Mouse (Mus musculus) hindbrain, embryonic 10.5 days (tissue): Measurements from ENCODE around the gene Frem2. TPM values are rescaled to one million over a fixed set of nuclear protein-coding genes. Genes with fewer than 3 reads are reported as not detected.

Experiments
- DNase-seq: peaks from one replicate; pipeline ENCODE4 v3.0.0-alpha.2; 2017; ENCODE audit warnings: low spot score
- H3K27ac ChIP-seq: fragments of 300-500 bp; sonication (generic); 2 replicates; pipeline ENCODE4 v1.5.1; 2016; ENCODE audit warnings: mild to moderate bottlenecking, moderate library complexity
- H3K27me3 ChIP-seq: fragments of 300-500 bp; sonication (generic); 2 replicates; pipeline ENCODE4 v1.6.1; 2016; ENCODE audit warnings: mild to moderate bottlenecking; ENCODE audit not compliant: poor library complexity, insufficient read depth, severe bottlenecking
- H3K36me3 ChIP-seq: fragments of 300-500 bp; sonication (generic); 2 replicates; pipeline ENCODE4 v1.6.1; 2016; ENCODE audit warnings: mild to moderate bottlenecking, moderate library complexity
- H3K4me1 ChIP-seq: fragments of 300-500 bp; sonication (generic); replicated peaks from 2 replicates; pipeline ENCODE4 v1.6.1; 2016; ENCODE audit warnings: mild to moderate bottlenecking
- H3K4me3 ChIP-seq: fragments of 300-500 bp; sonication (generic); 2 replicates; pipeline ENCODE4 v1.5.1; 2016; ENCODE audit warnings: mild to moderate bottlenecking, moderate library complexity
- H3K9me3 ChIP-seq: fragments of 300-500 bp; sonication (generic); 2 replicates; pipeline ENCODE4 v1.6.1; 2016; ENCODE audit warnings: mild to moderate bottlenecking, moderate library complexity
- WGBS: fragments of 180-500 bp; shearing (Covaris S2); methylation state at CpG from one replicate; pipeline ENCODE4 v1.1.7; 2016; 5-methylcytosine and 5-hydroxymethylcytosine counted together
- polyA plus RNA-seq: library from polyadenylated mRNA; unstranded; fragments of >200 nt; fragmentation: Nextera tagmentation; extraction: Ambion mirVana; gene quantifications from 2 replicates; pipeline ENCODE4 v1.2.1, GENCODE M21; 2016

Frem2 gene
- polyA plus RNA-seq: 3.5 and 6.0 TPM in 2 replicates

DNA sequence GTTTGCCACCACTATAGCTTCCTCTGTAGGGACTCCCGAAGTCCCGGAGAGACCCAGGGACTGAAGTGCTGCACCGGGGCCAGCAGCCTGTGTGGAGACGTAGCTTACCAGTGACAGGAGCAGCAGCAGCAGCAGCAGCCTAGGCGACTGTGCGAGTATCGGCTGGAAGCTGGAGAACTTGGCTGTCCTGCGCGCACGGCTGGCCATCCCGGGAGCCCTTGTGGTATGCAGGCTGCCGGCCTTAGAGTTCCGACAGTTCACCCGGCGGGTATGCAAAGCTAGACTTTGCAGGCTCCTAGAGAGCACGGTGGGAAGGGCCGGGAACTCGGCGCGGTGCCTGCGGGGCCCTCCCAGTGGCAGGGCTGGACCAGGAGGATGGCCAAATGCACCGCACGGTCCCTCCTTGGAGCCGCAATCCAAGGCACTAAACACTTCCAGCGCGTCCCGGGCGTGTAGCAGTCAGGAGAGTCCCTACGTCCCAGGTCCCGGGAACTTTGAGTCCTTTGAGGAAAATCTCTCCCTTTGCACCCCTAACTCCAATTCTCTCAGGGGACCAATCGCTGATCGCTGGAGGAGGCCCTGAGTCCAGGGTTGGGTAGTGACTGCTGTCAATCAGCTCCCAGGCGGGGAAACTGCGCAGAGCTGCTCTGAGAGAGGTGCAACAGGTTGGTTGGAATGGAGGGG, at the start of gene Frem2:
TSS of gene Frem2 (minus strand) at position 478 of the 684 bp plus-strand sequence.
- Histone ChIP-seq H3K27me3 (peaks cover 36% of the 10 kb centered on the region), H3K36me3 (peaks cover 35% of the 10 kb centered on the region), H3K27ac (peak within 1 kb of the TSS; percentile 62), H3K9me3 (peaks cover 25% of the 10 kb centered on the region), H3K4me1 (peaks cover 27% of the 10 kb centered on the region), H3K4me3 (peak within 1 kb of the TSS; percentile 74)
- peak; percentile 84 for DNase-seq
- under 1% methylated on average over 34 of the region's 34 CpGs for WGBS

DNA sequence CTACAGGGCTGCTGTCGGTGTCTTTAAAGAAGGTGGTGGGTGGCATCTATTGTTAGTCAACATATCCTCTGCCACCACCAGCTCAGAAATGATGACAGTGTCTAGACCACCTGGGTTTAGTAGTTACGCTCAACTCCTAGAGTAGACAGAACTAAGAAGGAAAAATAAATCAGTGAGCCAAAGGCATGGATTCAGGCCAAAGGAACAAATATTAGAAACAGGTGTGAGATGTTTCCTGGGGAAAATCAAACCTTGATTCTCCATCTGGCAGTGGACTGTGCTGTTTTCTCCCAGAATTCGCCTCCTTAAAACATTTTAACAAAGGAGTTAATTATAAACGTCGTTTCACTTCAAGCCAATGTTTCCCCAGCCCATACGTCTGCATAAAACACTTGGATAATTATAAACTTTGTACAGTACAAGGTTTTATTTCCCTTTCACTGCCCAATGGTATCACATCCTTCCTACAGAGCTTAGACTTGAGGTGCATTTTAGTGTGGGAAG, 48.9 kb upstream of the Frem2 start:
- Histone ChIP-seq H3K4me3 (no peak overlapping the region), H3K27me3 (no peaks in the 10 kb centered on the region), H3K4me1 (peaks cover 15% of the 10 kb centered on the region; the same call in 1 of the 2 replicates), H3K27ac (no peak overlapping the region), H3K9me3 (no peaks in the 10 kb centered on the region), H3K36me3 (no peaks in the 10 kb centered on the region)
- DNase-seq: no peak
- WGBS: 70% methylated on average over 6 of the region's 6 CpGs

DNA sequence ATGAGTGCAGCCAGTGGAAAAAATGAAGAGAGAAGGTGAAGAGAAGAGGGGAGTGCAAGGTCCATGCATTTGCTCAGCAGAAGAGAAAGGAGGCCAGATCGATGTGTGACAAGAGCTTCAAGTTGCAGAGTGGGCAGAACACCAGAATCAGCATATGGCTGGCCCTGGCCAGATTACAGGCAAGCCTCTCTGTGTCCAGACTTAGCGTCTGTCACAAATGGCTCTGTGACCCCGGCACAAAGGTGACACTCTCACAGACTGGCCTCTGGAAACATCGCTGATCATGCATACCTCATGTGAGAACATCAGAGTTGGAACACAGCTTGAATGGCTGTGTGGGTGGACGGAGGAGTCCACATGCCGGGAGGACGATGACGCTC, 46.0 kb upstream of the Frem2 start:
- WGBS: 69% methylated on average over 8 of the region's 8 CpGs
- Histone ChIP-seq H3K4me3 (no peak overlapping the region), H3K36me3 (no peaks in the 10 kb centered on the region), H3K27me3 (no peaks in the 10 kb centered on the region), H3K9me3 (no peaks in the 10 kb centered on the region), H3K4me1 (peaks cover 15% of the 10 kb centered on the region; the same call in 1 of the 2 replicates), H3K27ac (no peak overlapping the region)
- peak; percentile 23 for DNase-seq

DNA sequence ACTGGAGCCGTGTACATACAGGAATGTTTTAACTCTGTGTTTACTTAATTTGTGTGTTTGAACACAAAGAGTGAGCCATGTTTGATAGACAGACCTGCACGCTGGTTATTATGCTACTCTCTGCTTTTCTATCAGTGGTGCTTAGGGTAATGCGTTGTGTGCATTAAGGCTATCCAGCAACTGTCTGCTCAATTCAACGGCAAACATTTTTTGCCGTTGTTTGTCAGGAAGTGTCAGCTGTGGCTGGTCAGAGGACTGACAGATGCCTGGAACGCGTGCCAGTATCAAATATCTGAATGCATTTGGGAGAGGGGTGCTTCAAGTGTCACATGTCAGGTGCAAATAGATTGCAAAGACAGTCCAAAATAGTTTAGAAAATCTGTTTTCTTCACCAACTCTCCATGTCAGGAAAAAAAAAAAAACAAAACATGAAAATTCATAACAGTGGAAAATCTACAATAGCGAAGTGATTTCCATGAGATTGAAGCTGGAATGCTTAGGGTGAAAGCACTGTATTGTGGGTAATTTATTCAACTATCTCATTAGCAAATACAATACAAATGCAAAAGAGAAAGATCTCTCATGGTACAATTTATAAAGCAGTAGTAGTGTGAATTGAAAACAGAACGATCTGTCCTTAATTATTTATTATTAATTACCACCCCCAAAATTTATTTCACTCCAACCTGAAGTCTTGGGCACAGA, 45.4 kb upstream of the Frem2 start:
- no peak for DNase-seq
- no peak overlapping the region for H3K4me3 ChIP-seq
- peak overlapping the region; percentile 35; the same call in 1 of the 2 replicates for H3K27ac ChIP-seq
- no peaks in the 10 kb centered on the region for H3K36me3 ChIP-seq
- no peaks in the 10 kb centered on the region for H3K9me3 ChIP-seq
- 63% methylated on average over 9 of the region's 9 CpGs for WGBS
- H3K4me1 ChIP-seq: peaks cover 15% of the 10 kb centered on the region; the same call in 1 of the 2 replicates
- H3K27me3 ChIP-seq: no peaks in the 10 kb centered on the region

DNA sequence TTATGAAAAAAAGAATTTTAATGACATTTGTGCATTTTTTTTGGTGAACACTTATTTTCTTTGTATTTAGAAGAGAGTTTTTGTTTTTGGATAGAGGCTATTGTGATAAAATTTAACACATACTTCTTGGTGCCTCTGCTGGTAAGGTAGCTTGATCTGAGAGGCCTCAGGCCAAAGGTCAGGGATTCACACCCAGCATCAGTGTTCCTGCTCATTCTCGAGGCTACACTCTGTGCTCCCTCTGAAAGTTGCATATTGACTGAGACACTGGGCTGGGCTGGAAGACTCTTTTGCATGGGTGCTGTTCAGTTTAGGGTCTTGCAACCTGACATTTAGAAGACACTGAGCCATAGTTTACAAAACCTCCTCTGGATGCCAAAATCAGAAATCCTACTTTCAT, 44.8 kb upstream of the Frem2 start:
- H3K27ac ChIP-seq: peak overlapping the region; percentile 35; the same call in 1 of the 2 replicates
- H3K36me3 ChIP-seq: no peaks in the 10 kb centered on the region
- H3K4me3 ChIP-seq: no peak overlapping the region
- WGBS: 36% methylated on average over 1 of the region's 1 CpGs
- H3K4me1 ChIP-seq: peaks cover 15% of the 10 kb centered on the region; the same call in 1 of the 2 replicates
- no peaks in the 10 kb centered on the region for H3K9me3 ChIP-seq
- DNase-seq: no peak
- H3K27me3 ChIP-seq: no peaks in the 10 kb centered on the region

DNA sequence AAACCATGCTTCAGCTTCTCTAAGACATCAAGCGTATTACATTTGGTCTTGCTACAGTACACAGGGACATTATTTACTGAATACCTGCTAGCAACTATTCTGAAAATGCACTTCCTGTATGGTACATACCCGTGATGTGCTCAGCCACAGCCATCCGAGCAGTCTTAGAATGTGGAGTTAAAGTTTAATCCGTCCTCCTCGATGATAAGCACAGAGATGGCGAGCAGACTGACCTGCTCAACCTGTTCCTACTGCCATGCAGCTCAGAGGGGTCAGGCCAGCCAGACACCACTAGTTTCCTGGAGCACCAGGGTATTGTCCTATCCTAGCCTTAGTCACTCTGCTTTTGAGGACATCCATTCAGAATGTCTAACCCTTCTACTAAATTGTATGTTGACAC, 30.6 kb upstream of the Frem2 start:
- Histone ChIP-seq H3K4me1 (no peaks in the 10 kb centered on the region), H3K27ac (no peak overlapping the region), H3K36me3 (no peaks in the 10 kb centered on the region), H3K4me3 (no peak overlapping the region), H3K27me3 (no peaks in the 10 kb centered on the region), H3K9me3 (no peaks in the 10 kb centered on the region)
- no peak for DNase-seq
- WGBS: 78% methylated on average over 6 of the region's 6 CpGs

DNA sequence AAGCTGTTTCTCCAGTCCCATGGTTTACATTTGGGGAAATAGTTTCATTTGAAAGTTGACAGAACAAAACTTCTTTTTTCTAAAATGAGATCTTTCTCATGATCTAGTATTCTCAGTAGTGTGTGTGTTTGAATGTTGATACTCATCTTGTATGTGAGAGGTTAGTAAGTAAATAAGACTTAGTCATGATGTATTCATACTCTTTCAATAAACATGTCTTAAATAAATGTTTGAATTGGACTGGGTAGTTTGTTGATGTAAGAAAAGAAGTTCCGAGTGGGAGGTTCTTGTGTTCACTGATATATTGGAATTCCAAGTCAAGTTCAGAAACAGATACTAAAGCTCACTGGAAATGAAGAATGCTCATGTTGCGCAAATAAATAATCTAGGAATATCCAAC, 25.1 kb upstream of the Frem2 start:
- H3K4me3 ChIP-seq: no peak overlapping the region
- no peaks in the 10 kb centered on the region for H3K36me3 ChIP-seq
- no peak overlapping the region for H3K27ac ChIP-seq
- 85% methylated on average over 2 of the region's 2 CpGs for WGBS
- no peaks in the 10 kb centered on the region for H3K9me3 ChIP-seq
- no peaks in the 10 kb centered on the region for H3K27me3 ChIP-seq
- no peak for DNase-seq
- H3K4me1 ChIP-seq: 0 out of 2 replicates have a peak, but pooled peaks cover 4% of the 10 kb centered on the region

DNA sequence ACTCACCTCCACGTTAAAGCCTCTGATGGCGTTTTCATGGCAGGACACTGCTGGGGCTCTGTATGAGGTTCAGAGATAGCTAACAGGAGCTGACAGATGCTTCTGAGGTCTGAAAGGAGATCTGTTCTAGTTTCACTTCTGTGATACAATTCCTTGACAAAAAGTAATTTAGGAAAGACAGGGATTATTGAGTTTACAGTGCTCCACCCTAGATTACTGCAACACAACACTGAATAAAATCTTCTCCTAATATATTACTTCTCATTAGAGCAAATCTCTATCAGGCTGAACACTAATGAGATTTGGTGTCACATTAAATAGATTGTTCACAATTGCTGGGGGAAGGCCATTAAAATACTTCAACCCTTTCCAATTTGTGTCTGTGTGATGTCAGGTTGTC, 23.7 kb upstream of the Frem2 start:
- Histone ChIP-seq H3K36me3 (no peaks in the 10 kb centered on the region), H3K27ac (no peak overlapping the region), H3K27me3 (no peaks in the 10 kb centered on the region), H3K4me1 (0 out of 2 replicates have a peak, but pooled peaks cover 4% of the 10 kb centered on the region), H3K4me3 (no peak overlapping the region), H3K9me3 (no peaks in the 10 kb centered on the region)
- DNase-seq: no peak
- 57% methylated on average over 2 of the region's 2 CpGs for WGBS

DNA sequence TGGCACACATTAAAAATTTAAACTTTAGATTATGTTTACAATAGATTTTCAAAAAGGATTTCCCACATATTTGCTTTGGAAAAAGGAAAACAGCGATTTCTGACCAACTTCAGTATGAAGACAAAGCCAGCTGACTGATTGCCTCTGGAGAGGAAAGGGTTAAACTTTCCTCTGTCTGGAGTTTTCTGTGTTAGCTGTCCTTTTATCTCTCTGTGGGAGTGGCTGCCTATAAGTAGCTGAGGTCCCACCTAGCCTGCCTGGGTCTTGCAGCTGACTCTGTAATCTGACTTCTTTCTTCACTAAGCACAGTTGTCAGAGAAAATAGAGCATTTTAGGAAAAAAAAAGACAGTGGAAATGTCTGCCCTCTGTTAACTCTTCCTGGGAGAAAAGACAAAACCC, 17.1 kb upstream of the Frem2 start:
- H3K27ac ChIP-seq: peak overlapping the region; percentile 53; the same call in 1 of the 2 replicates
- WGBS: 50% methylated on average over 1 of the region's 1 CpGs
- no peaks in the 10 kb centered on the region for H3K9me3 ChIP-seq
- H3K4me3 ChIP-seq: no peak overlapping the region
- H3K27me3 ChIP-seq: no peaks in the 10 kb centered on the region
- peaks cover 7% of the 10 kb centered on the region for H3K4me1 ChIP-seq
- no peak for DNase-seq
- H3K36me3 ChIP-seq: no peaks in the 10 kb centered on the region

DNA sequence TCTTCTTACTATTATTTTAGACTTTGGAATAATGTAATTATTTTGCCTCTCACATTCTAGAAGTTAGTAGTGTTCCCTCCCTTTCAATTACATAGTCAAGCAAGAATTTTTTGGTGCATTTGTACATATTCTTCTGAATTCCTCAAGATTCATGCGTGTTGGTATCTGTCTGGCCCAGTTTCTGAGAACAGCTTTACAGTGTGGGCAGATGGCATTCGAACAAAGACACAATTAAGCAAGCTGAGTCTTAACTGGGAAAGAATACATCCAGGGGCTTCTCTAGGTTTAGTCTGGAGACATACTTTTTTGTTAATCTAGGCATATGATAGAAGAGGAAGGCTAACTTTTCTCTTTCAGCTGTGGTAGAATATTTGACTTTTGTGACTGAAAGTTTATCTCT, 12.6 kb upstream of the Frem2 start:
- H3K4me1 ChIP-seq: peaks cover 7% of the 10 kb centered on the region
- 85% methylated on average over 2 of the region's 2 CpGs for WGBS
- no peaks in the 10 kb centered on the region for H3K27me3 ChIP-seq
- no peaks in the 10 kb centered on the region for H3K36me3 ChIP-seq
- no peak for DNase-seq
- no peaks in the 10 kb centered on the region for H3K9me3 ChIP-seq
- no peak overlapping the region for H3K4me3 ChIP-seq
- H3K27ac ChIP-seq: no peak overlapping the region

DNA sequence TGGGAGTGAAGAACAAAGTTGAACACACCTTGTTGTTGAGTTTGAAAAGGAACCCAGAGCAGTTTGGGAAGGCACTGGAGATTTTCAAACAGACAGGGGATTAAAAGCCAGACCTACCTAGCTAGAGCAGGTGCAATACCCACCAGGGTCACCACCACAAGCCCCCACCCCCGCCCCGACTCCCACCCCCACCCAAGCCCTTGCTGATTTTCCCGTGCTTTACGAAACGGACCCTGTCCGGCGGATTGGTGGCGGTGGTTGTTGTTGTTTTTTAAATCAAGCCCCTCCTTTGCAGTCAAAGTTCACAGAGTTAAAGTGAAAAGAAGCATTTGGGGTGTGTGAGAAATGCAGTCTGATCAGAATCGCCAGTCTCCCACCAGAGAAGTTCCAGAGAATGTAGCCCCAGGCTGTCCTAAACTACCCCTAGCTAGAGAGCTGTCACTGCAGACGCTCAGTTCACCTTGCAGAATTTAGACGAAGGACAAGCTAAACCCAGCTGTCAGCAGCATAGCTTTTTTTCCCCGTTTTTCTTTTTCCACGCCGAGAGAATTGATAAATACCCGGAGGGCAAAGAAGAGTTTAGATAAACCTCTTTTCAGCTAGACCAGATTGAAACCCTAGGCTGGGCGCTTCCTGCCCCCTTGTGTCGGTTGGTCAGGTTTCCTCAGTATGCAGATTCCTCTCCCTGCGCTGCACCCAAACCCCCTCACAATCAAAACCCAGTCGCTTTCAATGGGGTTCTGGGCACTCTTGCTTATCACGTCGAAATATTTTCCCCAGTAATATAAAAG, 784 bp upstream of the Frem2 start:
- peaks cover 27% of the 10 kb centered on the region for H3K4me1 ChIP-seq
- H3K27me3 ChIP-seq: peaks cover 36% of the 10 kb centered on the region
- peaks cover 26% of the 10 kb centered on the region for H3K36me3 ChIP-seq
- peak; percentile 62 for DNase-seq
- no peak overlapping the region; the same call in 1 of the 2 replicates for H3K27ac ChIP-seq
- 1% methylated on average over 21 of the region's 21 CpGs for WGBS
- peaks cover 25% of the 10 kb centered on the region for H3K9me3 ChIP-seq
- H3K4me3 ChIP-seq: peak overlapping the region; percentile 74

DNA sequence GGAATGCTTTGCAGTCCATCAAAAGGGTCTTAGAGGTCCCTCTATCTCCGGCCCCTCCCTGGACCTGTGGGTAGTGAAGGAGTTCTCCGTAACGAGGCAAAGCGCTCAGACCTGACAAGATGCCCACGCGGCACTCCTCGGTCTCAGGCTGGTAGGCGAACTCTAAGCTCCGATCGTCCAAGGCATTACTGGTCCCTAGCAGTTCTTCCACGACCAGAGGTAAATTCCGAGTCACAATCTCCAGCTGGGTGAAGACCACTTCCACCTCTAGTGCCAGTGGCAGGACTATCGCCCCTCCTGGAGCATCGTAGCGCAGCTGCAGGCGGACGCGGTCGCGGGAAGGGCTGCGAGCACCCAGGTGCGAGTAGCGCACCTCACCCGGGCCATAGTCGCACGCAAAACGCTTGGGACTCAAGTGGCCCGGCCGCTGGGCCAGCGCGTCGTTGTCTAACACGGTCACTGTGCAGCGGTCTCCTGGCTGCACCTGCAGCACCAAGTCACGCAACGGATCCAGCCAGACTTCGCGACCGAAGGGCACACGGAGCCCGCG, 752 bp downstream of the Frem2 start:
- Histone ChIP-seq H3K27ac (peak overlapping the region; percentile 62), H3K27me3 (peaks cover 36% of the 10 kb centered on the region), H3K9me3 (peaks cover 25% of the 10 kb centered on the region), H3K4me3 (peak overlapping the region; percentile 74), H3K4me1 (peaks cover 27% of the 10 kb centered on the region), H3K36me3 (peaks cover 40% of the 10 kb centered on the region)
- 1% methylated on average over 42 of the region's 42 CpGs for WGBS
- DNase-seq: peak; percentile 43
